Mouse (Mus musculus) thymus, postnatal 25 days (tissue): ENCODE data around the gene H2-Q7.
"Not testable (repeated sequence)": the region's sequence is repeated elsewhere in the genome, so short reads cannot be mapped to it uniquely, and the experiment has no call there.

ENCODE experiments used
- DNase-seq: peaks from one replicate; pipeline ENCODE4 v3.0.0; 2022

Gene H2-Q7

DNA sequence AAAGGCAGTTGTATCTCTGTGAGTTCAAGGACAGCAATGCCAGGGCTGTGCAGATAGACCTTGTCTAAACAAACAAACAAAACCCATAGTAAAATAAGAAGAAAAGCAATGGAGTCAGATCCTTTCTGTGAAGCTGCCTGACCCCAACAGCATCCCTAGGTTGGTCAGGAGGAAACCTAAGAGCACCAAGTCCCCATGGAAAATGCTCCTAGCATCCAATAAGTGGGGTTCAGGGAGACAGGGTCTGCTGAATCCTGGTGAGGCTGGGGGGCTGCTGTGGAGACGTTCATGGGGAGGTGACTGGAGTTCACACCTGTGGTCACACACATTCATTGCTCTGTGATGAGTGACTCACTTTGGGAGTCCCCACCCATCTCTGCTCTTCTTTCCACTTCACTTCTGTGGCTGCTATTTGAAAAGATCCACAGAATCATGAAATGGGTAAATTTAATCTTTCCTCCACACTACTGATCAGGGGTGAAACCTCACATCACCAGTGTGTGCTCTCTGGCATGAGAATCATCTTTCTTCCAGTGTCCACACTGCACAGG, 1.5 kb upstream of the H2-Q7 start:
- DNase-seq, result not testable (repeated sequence)

GRCm38 (mm10) chr17:35438395-35438794, 560 bp upstream of the H2-Q7 start:
- DNase-seq, result not testable (repeated sequence)

- not testable (repeated sequence) for DNase-seq
Measured at GRCm38 (mm10) chr17:35439295-35439747, 366 bp downstream of the H2-Q7 start.

GRCm38 (mm10) chr17:35439925-35440645, 1.1 kb downstream of the H2-Q7 start:
- DNase-seq, result not testable (repeated sequence)

GRCm38 (mm10) chr17:35442376-35442775, 3.4 kb downstream of the H2-Q7 start:
- not testable (repeated sequence) for DNase-seq

- not testable (repeated sequence) for DNase-seq
Measured at GRCm38 (mm10) chr17:35444510-35444909, 5.6 kb downstream of the H2-Q7 start.

GRCm38 (mm10) chr17:35458247-35458646, 19.3 kb downstream of the H2-Q7 start:
- DNase-seq, result not testable (repeated sequence)

DNA sequence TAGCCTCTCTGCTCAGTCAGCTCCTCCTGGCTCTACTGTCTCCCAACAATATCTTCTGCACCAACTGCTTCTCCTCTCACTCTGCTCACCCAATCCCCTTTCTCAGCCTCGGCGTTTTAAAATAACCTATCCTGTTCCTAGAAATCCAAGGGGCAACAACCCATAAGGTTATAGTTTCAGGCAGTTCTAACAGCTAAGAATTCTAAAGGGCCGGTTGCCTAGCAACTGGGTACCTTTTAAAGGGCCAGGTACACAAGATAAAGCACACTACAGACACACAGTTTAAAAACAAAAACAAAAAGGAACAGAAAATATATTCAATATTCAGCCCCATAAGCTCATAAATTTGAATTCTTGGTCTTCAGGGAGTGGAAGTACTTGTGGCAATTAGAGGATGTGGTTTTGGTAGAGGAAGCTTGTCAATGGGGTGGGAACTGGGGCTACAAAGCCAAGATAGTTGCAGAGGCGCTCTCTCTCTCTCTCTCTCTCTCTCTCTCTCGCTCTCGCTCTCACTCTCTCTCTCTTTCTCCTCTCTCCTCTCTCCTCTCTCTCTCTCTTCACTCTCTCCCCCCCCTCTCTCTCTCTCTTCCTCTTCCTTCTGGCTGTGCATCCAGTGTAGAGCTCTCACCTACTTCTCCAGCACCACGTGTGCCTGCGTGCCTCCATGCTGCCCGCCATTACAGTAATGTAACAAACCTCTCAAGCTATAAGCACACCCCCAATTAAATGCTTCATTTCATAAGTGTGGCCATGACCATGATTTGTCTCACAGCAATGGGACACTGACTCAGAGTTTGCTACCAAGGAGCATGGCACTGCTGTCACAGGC, 21.8 kb downstream of the H2-Q7 start:
- DNase-seq, result not testable (repeated sequence)

DNA sequence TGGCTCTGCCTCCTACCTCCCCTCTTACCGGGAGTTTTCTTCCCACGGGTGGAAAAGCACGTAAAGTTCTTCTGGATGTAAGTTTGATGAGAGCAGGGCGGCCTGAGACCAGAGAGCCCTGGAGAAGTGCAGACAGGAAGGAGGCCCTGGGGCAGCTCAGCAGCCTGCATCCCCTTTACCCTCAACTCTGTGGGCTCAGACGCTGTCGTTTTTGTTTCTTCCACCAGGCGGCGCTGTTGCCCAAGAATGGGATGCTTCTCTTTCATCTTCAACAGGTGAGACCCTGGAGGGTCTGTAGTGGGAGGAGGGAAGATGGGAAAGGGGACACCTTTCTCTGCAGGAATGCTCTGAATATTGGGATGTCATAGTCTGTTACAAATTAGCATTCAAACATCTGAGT, 26.7 kb downstream of the H2-Q7 start:
- peak; percentile 32 for DNase-seq

GRCm38 (mm10) chr17:35468936-35469335, 30.0 kb downstream of the H2-Q7 start:
- not testable (repeated sequence) for DNase-seq

GRCm38 (mm10) chr17:35469842-35470751, 31.1 kb downstream of the H2-Q7 start, which contains the start of gene H2-Q10:
Gene H2-Q10, plus strand, starts transcription at chr17:35470089.
- DNase-seq, result no peak

DNA sequence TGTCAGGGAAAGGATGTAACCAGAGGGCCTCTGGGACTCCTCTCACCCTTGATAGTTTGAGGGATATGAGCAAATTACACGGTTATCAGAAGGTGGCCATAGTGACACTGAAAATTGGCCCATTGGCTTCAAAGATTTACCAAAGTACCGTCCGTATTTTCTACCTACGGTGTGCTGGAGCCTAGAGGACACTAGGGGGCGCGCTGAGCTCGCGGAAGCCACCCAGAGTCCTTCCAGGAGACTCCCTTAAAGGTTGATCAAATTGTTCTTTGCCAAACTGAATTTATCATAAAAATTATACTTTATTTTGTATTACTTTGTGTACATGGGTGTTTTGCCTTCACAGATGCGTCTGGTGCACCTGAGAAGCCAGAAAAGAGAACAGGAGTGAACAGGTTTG, 45.1 kb downstream of the H2-Q7 start:
- peak; percentile 63 for DNase-seq

DNA sequence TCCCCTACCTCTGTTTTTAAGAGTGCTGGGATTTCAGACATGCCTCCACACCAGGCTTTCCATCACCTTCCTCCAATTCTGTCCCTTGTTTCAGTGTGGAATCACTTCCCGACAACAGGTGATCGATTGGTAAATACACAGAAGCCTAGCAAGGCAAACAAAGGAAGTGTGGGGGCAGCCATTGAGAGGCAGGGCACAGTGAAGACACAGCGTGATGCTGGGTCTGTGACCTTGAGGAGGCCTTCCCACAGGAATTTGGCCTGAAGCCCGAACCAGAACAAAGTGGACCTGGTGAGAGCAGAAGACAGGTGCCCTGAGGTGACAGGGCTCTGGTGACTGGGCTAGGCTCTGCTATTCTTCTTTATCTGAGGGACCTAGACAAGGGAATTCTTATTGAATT, 46.7 kb downstream of the H2-Q7 start:
- no peak for DNase-seq

- no peak for DNase-seq
Measured at GRCm38 (mm10) chr17:35486726-35487125, 47.8 kb downstream of the H2-Q7 start.

DNA sequence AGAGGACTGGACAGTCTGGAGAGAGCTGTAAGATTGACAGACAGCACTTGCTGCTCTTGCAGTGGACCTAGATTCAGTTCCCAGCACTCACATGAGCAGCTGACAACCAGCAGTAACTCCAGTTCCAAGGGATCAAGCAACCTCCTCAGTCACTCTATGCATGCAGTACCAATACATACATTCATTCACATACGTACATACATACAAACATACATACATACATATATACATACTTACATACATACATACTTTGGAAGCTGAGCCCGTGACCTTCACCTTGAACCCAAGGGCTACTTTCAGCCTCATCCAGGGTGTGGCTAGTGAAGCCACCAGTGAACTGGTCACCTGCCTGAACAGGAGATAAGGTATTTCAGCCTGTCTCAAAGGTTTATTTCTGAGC, 49.1 kb downstream of the H2-Q7 start:
- no peak for DNase-seq

DNA sequence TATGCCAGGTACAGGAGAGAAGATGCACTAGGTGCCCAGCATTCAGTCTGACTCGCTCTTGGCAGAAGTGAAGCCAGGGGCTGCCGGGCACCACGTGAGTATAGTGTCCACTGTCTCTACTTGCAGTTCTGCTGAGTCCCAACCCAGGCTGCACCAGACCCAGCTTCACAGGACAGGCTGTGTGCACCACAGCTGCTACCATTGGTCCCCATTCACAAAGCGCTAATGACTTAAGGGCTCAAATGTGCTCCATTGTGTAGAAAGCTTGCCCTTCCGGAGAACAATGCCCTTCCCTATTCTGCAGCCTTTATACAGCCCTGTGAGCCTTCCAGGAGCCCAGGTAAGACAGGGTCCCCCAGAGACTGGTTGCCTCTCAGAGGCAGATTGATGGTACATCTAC, 51.4 kb downstream of the H2-Q7 start:
- no peak for DNase-seq
